Mouse (Mus musculus) embryonic fibroblast, embryonic 13.5 days (primary cell): ENCODE measurements at regions not wholly inside any gene's neighbourhood (a gene's known extent, or its start where the extent isn't known, plus 50 kb on each side); places are given as distances from the start of the nearest gene placed in this dataset.

Source experiments
- CTCF ChIP-seq: IDR thresholded peaks from 2 replicates; pipeline ENCODE4 v1.5.1; 2011; ENCODE audit warnings: mild to moderate bottlenecking, control low read depth, low read length, moderate library complexity, borderline replicate concordance; ENCODE audit not compliant: insufficient read depth
- POLR2A ChIP-seq: IDR thresholded peaks from 2 replicates; pipeline ENCODE4 v1.6.1; 2011; ENCODE audit warnings: low read depth, mild to moderate bottlenecking, control low read depth, low read length, moderate library complexity

- TF ChIP-seq CTCF = no peak
- TF ChIP-seq POLR2A = no peak
These were observed 97.0 kb upstream of the Rxylt1 start for GRCm38 (mm10) chr10:122194139-122194538.
